Mouse (Mus musculus): ENCODE data around the gene Ythdf2. TPM values are rescaled to one million over a fixed set of nuclear protein-coding genes. Genes with fewer than 3 reads are reported as not detected.

Gene Ythdf2
- polyA plus RNA-seq (2015; fragmentation: Nextera tagmentation; extraction: Ambion mirVana): 70.6 and 86.5 TPM in 2 replicates

DNA sequence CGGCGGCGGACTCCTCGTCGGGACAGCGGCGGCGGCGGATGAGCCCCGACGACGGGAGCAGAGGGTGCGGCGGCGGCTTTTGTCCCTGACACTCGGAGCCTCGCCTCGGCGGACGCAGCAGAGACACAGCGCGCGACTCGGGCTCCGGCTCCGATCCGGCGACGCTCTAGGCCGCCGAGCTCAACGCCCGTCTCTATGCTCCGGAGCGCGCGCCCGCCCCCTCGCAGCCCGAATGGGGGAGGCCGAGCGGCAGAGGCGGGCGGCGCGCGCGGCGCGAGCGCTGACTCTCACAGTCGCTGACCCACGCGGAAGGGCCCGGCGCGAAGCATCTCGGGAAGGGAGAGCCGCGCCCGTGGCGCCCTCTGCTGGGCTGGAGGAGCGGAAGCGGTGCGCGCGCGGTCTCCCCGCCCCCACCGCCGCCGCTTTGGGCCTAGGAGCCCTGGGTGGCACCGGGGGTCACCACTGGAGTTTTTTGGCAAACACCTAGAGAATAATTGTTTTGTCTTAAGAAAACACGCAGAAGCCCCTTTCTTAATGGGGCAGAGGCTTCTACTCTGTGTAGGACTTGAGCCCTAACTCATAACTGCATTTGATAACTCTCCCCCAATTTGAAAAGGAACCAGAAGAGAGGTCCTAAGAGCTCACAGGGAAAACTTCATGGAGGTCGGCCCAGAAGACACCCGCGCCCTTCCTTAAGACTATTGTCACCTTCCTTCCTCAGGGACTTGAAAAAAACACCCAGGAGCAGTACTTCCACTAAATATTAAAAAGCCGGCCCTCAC, at the start of gene Ythdf2:
Gene Ythdf2, minus strand, starts transcription at position 351 of the 782 bp plus-strand sequence.
- Histone ChIP-seq H3K27me3 (replicated peaks) (no peaks in the 10 kb centered on the region), H3K9ac (peak within 1 kb of the TSS; percentile 100), H3K27ac (peak within 1 kb of the TSS; percentile 94), H3K9me3 (no peaks in the 10 kb centered on the region), H3K4me1 (replicated peaks) (peaks cover 7% of the 10 kb centered on the region; the same call in 1 of the 2 replicates), H3K36me3 (0 out of 2 replicates have a peak, but pooled peaks cover 3% of the 10 kb centered on the region), H3K4me2 (replicated peaks) (peak within 1 kb of the TSS; percentile 56), H3K4me3 (replicated peaks) (peak within 1 kb of the TSS; percentile 98)
- WGBS: 1% methylated on average over 75 of the region's 78 CpGs
- ATAC-seq: peak; percentile 97

DNA sequence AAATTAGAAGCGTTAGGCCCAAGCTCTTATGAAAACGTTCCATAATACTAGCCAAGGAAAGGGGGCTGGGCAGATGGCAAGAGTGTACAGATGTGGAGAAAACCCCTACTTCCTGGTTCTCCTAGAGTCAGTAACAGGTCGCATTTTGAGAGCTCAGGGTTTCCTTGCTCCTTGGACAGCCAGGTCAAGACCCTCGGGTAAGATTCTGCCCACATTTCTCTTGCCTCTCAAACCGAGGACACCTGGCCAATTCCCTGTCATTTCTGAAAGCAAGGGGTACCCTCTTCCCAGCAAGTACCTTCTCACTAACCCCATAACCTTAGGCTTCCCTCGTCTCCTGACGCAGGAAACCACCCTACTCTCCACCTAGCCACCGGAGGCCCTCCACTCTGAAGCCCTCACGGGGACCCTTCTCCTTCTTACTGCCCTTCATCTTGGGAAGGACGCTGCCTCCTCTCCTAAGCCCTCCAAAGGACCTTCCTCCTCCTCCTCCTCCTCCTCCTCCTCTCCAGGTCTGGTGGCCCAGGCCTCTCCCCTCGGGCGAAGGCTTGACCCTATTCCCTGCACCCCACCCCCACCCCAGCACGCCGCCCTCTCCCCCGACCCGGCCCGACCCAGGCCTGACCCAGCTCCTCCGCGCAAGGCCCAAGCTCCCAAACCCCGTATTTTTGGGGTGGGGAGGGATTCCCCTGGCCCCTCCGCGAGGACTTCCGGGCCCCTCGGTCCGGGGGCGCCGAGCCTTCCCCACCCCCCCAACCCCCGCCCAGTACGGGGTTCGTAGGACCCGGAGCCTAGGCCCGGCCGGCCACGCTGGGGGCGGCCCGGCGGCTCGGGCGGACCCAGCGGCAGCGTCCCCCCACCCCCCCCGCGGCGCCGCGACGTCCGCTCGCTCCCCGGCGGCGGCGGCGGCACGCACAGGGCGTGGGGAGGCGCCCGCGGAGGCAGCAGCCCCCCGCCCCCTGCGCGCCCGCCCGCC, 48.6 kb upstream of the Ythdf2 start:
- H3K4me1 ChIP-seq (replicated peaks): peaks cover 9% of the 10 kb centered on the region
- no peaks in the 10 kb centered on the region for H3K36me3 ChIP-seq
- H3K9ac ChIP-seq: peak overlapping the region; percentile 92
- 2% methylated on average over 37 of the region's 64 CpGs for WGBS
- peak overlapping the region; percentile 93 for H3K27ac ChIP-seq
- H3K4me3 ChIP-seq (replicated peaks): peak overlapping the region; percentile 73
- peak overlapping the region; percentile 80 for H3K4me2 ChIP-seq (replicated peaks)
- no peaks in the 10 kb centered on the region for H3K27me3 ChIP-seq (replicated peaks)
- peak; percentile 89 for ATAC-seq
- no peaks in the 10 kb centered on the region for H3K9me3 ChIP-seq

DNA sequence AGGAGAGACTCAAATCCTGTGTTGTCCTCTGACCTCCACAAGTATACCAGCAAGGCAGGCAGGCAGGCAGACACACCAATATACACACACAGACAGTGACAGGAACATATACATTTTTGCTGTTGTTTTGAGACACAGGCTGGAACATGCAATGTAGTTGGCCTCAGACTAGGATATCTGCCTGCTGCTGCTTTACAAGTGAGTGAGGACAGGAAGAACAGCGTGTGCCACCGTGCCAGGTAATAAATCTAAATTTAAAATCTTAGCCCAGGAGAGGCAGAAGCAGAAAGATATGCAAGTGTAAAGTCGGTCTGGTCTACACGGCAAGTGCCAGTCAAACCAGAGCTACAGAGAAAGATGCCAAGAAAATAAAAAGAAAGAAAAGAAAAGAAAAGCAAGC, 47.1 kb upstream of the Ythdf2 start:
- no peak overlapping the region for H3K27ac ChIP-seq
- peaks cover 9% of the 10 kb centered on the region for H3K4me1 ChIP-seq (replicated peaks)
- 79% methylated on average over 4 of the region's 4 CpGs for WGBS
- H3K4me2 ChIP-seq (replicated peaks): peak overlapping the region; percentile 80
- H3K4me3 ChIP-seq (replicated peaks): no peak overlapping the region
- H3K9ac ChIP-seq: 0 out of 2 replicates have a peak overlapping the region, but pooled peaks have one; percentile 20
- H3K36me3 ChIP-seq: no peaks in the 10 kb centered on the region
- no peaks in the 10 kb centered on the region for H3K27me3 ChIP-seq (replicated peaks)
- no peak for ATAC-seq
- H3K9me3 ChIP-seq: no peaks in the 10 kb centered on the region

DNA sequence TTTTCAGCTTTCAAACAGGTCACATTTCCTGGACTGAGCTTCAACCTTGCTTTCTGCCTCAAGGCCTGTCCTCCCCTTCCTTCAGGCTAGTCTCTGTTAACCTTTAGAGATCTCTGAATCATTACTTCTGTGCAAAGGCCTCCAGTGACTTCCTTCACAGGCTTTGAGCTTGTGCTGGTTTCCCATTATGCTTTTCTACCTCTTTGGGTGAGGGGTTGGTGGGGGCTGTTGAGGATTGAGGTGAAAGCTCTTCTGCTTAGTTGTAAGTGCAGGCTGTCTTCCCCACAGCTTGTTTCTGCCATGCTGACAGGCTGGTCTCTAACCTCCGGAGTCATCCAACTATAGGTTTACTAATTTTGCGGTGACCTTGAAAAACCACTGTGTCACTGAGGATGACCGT, 44.3 kb upstream of the Ythdf2 start:
- 0 out of 2 replicates have a peak, but pooled peaks cover under 1% of the 10 kb centered on the region for H3K36me3 ChIP-seq
- ATAC-seq: no peak
- H3K9ac ChIP-seq: no peak overlapping the region
- H3K27ac ChIP-seq: no peak overlapping the region
- H3K9me3 ChIP-seq: no peaks in the 10 kb centered on the region
- WGBS: 92% methylated on average over 3 of the region's 3 CpGs
- peaks cover 14% of the 10 kb centered on the region for H3K4me1 ChIP-seq (replicated peaks)
- H3K4me3 ChIP-seq (replicated peaks): no peak overlapping the region
- no peaks in the 10 kb centered on the region for H3K27me3 ChIP-seq (replicated peaks)
- no peak overlapping the region for H3K4me2 ChIP-seq (replicated peaks)

DNA sequence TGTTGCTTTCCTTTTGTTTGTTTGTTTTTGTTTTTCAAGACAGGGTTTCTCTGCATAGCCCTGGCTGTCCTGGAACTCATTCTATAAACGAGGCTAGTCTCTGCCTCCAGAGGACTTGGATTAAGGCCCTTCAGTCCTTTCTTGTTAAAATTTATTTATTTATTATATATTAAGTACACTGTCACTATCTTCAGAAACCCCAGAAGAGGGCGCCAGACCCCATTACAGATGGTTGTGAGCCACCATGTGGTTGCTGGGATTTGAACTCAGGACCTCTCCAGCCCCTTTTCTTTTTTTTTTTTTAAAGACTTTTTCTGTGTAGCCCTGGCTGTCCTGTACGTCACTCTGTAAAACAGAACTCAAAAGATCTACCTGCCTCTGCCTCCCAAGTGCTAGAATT, 42.9 kb upstream of the Ythdf2 start:
- Histone ChIP-seq H3K4me2 (replicated peaks) (no peak overlapping the region), H3K27me3 (replicated peaks) (no peaks in the 10 kb centered on the region), H3K9ac (no peak overlapping the region), H3K27ac (no peak overlapping the region), H3K36me3 (peaks cover 10% of the 10 kb centered on the region; the same call in 1 of the 2 replicates), H3K9me3 (no peaks in the 10 kb centered on the region), H3K4me3 (replicated peaks) (no peak overlapping the region), H3K4me1 (replicated peaks) (peaks cover 14% of the 10 kb centered on the region)
- 85% methylated on average over 3 of the region's 3 CpGs for WGBS
- no peak for ATAC-seq

DNA sequence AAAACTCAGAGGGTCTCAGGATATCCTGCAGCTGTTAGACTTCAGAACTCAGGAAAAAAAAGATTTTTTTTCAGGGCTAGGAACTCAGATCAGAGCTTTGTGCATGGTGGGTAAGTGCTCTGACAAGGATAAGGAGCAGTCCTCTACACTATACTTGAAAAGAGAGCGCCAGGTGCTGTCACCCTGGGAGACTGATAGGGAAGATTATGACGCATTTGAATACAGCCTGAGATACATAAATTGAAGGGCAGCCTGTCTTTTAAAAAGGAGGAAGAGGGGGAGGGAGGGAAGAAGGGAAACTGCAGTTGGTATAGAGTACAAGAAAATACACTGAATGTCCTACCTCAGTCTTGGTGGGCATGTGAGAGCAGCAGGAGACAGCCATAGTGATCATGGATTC, 41.5 kb upstream of the Ythdf2 start:
- Histone ChIP-seq H3K9ac (no peak overlapping the region), H3K36me3 (peaks cover 15% of the 10 kb centered on the region; the same call in 1 of the 2 replicates), H3K4me2 (replicated peaks) (no peak overlapping the region), H3K27me3 (replicated peaks) (no peaks in the 10 kb centered on the region), H3K27ac (peak overlapping the region; percentile 32; the same call in 1 of the 2 replicates), H3K4me1 (replicated peaks) (peaks cover 5% of the 10 kb centered on the region; the same call in 1 of the 2 replicates), H3K9me3 (no peaks in the 10 kb centered on the region), H3K4me3 (replicated peaks) (no peak overlapping the region)
- 66% methylated on average over 2 of the region's 2 CpGs for WGBS
- no peak for ATAC-seq

DNA sequence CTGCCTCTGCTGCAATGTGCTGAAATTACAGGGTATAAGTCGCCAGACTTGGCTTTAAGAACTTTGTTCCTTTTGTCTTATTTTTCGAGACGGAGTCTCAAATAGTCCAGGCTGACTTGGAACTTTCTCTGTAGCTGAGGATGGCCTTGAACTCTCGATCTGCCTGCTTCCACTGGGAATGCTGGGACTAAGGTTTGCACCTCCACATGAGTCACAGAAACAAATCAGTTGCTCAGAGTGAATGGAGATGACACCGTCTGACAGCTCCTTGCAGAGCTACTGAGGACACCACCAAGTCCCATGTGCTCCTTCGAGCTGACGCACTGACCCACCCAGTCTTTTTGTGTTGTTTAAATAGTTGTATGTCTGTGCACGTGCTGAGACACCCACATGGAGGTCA, 41.0 kb upstream of the Ythdf2 start:
- peaks cover 5% of the 10 kb centered on the region; the same call in 1 of the 2 replicates for H3K4me1 ChIP-seq (replicated peaks)
- no peak overlapping the region for H3K27ac ChIP-seq
- no peak overlapping the region for H3K4me2 ChIP-seq (replicated peaks)
- no peak overlapping the region for H3K4me3 ChIP-seq (replicated peaks)
- H3K36me3 ChIP-seq: peaks cover 15% of the 10 kb centered on the region; the same call in 1 of the 2 replicates
- no peaks in the 10 kb centered on the region for H3K9me3 ChIP-seq
- ATAC-seq: no peak
- H3K9ac ChIP-seq: no peak overlapping the region
- H3K27me3 ChIP-seq (replicated peaks): no peaks in the 10 kb centered on the region
- WGBS: 83% methylated on average over 8 of the region's 8 CpGs

DNA sequence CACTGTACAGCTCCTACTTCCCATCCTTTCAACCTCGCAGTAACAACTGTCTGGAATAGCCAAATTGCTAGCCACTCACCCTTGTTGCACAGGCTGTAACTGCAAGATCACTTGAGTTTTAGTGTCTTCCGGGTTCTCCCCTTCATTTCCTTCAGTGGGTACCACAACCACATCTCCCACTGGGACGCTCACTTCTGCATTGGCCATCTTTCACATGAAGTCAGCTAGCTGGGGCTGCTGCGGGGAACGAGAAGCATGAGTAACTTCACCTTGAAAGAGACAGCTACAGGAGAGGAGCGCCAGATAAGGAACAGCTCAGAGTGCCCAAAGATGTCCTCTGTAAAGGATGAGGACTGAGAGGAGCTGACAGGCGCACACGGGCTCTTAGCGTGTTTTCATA, 39.5 kb upstream of the Ythdf2 start:
- peaks cover 5% of the 10 kb centered on the region; the same call in 1 of the 2 replicates for H3K4me1 ChIP-seq (replicated peaks)
- no peak for ATAC-seq
- H3K27ac ChIP-seq: no peak overlapping the region
- no peak overlapping the region for H3K4me3 ChIP-seq (replicated peaks)
- peaks cover 15% of the 10 kb centered on the region; the same call in 1 of the 2 replicates for H3K36me3 ChIP-seq
- H3K9ac ChIP-seq: no peak overlapping the region
- H3K4me2 ChIP-seq (replicated peaks): no peak overlapping the region
- H3K27me3 ChIP-seq (replicated peaks): no peaks in the 10 kb centered on the region
- H3K9me3 ChIP-seq: no peaks in the 10 kb centered on the region
- WGBS: 90% methylated on average over 9 of the region's 9 CpGs

DNA sequence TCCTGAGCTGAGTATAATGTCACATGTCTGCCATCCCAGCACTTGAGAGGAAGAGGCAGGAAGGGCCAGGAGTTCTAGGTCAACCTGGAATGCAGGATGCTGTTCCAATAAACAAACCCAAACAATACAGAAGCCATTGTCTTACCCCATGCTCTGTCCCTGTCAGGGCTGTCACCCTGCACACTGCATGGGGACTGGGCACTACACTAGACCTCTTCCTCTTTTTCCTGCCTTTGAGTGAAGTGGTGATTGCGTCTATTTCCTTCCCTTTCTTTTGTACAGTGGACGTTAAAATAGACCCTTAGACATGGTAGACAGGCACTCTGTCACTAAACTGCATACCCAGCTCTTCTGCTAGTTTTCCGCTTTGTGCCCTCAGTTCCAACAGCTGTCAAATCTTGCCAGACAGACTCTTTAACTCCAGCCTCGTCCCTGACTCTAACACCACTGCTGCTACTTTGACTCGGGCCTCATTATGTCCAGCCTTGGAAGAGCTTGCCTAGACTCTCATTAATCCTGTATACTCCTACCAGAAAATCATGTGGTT, 35.4 kb upstream of the Ythdf2 start:
- Histone ChIP-seq H3K4me1 (replicated peaks) (no peaks in the 10 kb centered on the region), H3K9ac (no peak overlapping the region), H3K4me3 (replicated peaks) (no peak overlapping the region), H3K36me3 (peaks cover 15% of the 10 kb centered on the region; the same call in 1 of the 2 replicates), H3K27me3 (replicated peaks) (no peaks in the 10 kb centered on the region), H3K27ac (0 out of 2 replicates have a peak overlapping the region, but pooled peaks have one; percentile 13), H3K4me2 (replicated peaks) (no peak overlapping the region), H3K9me3 (no peaks in the 10 kb centered on the region)
- ATAC-seq: no peak
- 84% methylated on average over 5 of the region's 5 CpGs for WGBS

DNA sequence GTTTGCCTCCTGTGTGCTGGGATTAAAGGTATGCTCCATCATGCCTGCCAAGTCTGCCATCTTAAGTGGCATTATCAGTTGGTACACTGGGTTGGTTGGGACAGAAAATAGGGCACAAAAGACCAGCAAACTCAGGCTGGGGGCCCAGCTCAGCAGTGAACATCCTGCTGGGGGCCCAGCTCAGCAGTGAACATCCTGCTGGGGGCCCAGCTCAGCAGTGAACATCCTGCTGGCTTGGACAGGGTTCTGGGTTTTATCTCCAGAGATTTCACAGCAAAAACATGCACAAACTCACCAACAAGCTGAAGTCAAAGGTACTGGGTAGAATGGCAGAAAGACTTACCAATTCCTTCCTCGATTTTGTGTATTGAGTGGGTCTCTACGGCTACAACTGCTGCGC, 33.5 kb upstream of the Ythdf2 start:
- H3K27me3 ChIP-seq (replicated peaks): no peaks in the 10 kb centered on the region
- ATAC-seq: no peak
- H3K9ac ChIP-seq: no peak overlapping the region
- H3K4me2 ChIP-seq (replicated peaks): no peak overlapping the region
- no peaks in the 10 kb centered on the region for H3K4me1 ChIP-seq (replicated peaks)
- H3K9me3 ChIP-seq: no peaks in the 10 kb centered on the region
- WGBS: 96% methylated on average over 3 of the region's 3 CpGs
- peaks cover 19% of the 10 kb centered on the region for H3K36me3 ChIP-seq
- no peak overlapping the region for H3K4me3 ChIP-seq (replicated peaks)
- no peak overlapping the region for H3K27ac ChIP-seq

DNA sequence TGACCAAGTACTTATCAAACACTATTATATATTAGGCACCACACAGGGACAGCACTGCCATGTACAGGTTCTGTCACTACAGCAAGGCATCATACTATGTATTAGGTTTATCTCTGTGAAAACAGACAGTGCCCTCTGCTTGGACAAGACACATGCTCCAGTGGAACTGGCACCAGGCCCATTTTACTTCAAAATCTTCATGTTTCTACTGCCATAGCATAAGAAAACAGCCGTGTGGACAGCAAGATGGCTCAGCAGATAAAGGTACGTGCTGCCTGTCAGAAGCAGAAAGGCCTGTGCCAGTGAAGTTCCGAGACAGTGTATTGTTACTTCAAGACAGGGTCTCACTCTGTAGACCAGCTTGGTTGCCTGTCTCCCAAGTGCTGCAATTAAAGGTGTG, 29.1 kb upstream of the Ythdf2 start:
- Histone ChIP-seq H3K36me3 (peaks cover 14% of the 10 kb centered on the region), H3K9me3 (no peaks in the 10 kb centered on the region), H3K9ac (no peak overlapping the region), H3K4me3 (replicated peaks) (no peak overlapping the region), H3K4me1 (replicated peaks) (no peaks in the 10 kb centered on the region), H3K27me3 (replicated peaks) (no peaks in the 10 kb centered on the region), H3K27ac (no peak overlapping the region), H3K4me2 (replicated peaks) (no peak overlapping the region)
- WGBS: 84% methylated on average over 3 of the region's 3 CpGs
- ATAC-seq: no peak; the same call in 1 of the 2 replicates

DNA sequence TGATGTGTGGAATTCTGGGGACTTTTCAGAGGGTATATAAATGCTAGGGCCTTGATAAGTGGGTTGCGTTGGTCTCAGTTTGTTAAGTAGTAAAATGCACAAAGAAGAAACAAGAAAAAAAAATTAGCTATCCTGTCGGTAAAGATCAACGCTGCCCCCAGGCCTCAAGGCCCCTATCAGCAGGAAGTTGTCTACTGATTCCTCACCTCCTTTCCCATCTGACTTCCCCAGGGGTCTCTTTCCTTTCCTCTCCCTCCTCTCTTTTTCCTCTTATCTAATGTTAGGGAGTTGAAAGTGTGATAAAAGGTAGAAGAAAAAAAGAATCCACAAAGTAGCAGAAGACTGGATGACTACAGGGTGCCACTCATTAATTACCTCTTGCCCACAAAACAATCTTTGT, 28.3 kb upstream of the Ythdf2 start:
- ATAC-seq: no peak
- H3K36me3 ChIP-seq: peaks cover 18% of the 10 kb centered on the region
- H3K4me2 ChIP-seq (replicated peaks): no peak overlapping the region
- H3K9me3 ChIP-seq: no peaks in the 10 kb centered on the region
- no peak overlapping the region for H3K27ac ChIP-seq
- WGBS: 96% methylated on average over 3 of the region's 3 CpGs
- H3K4me1 ChIP-seq (replicated peaks): no peaks in the 10 kb centered on the region
- no peak overlapping the region for H3K9ac ChIP-seq
- no peak overlapping the region for H3K4me3 ChIP-seq (replicated peaks)
- H3K27me3 ChIP-seq (replicated peaks): no peaks in the 10 kb centered on the region
